Mouse (Mus musculus) left cerebral cortex, postnatal 14 days (tissue): ENCODE results near the gene Glyr1. TPM values are rescaled to one million over a fixed set of nuclear protein-coding genes. Genes with fewer than 3 reads are reported as not detected.

Experiments used
- DNase-seq, 2 experiments: peaks; one replicate each; pipeline ENCODE4 v3.0.0; 2021 to 2022; ENCODE audit warnings: low spot score in 2 of 2, mixed read lengths in 1 of 2
- intact Hi-C: fragments of 180-260 bp; cut with DNase I; formaldehyde crosslinking; loops from one replicate; pipeline ENCODE4 v1.15.1; 2025
- total RNA-seq, 2 experiments: library from RNA; stranded (reverse); gene quantifications; 2 replicates each; pipeline ENCODE4 v1.2.3; 2021

Gene Glyr1
- total RNA-seq, 2 experiments from 2014 or later: 141 to 156 TPM

GRCm38 (mm10) chr16:5013054-5013838 is 36.4 kb downstream of the Glyr1 start, which contains the start of gene Rogdi:
TSS of gene Rogdi (minus strand) at chr16:5013553.
- DNase-seq: peak; percentile 99 to 100

GRCm38 (mm10) chr16:5012036-5013005 is 37.3 kb downstream of the Glyr1 start:
- DNase-seq: peak in 1 of 2 experiments; percentile 52
- intact Hi-C loops: loop anchor here (5.0 kb wide), 2 partner anchors 35 to 50 kb away; partner anchors contain the start of gene Anks3

More at GRCm38 (mm10) chr16:5013054-5013838, 36.4 kb downstream of the Glyr1 start, which contains the start of gene Rogdi:
- intact Hi-C loops: loop anchor here (5.0 kb wide), 2 partner anchors 36 to 51 kb away; partner anchors contain the start of gene Anks3

- intact Hi-C loops: loop anchor here (5.0 kb wide), 2 partner anchors 34 to 49 kb away; partner anchors contain the start of gene Anks3
Measured at GRCm38 (mm10) chr16:5011285-5011684, 38.4 kb downstream of the Glyr1 start.

GRCm38 (mm10) chr16:5010371-5010935 is 39.2 kb downstream of the Glyr1 start:
- intact Hi-C loops: loop anchor here (5.0 kb wide), 2 partner anchors 33 to 48 kb away; partner anchors contain the start of gene Anks3

More at GRCm38 (mm10) chr16:5011285-5011684, 38.4 kb downstream of the Glyr1 start:
- DNase-seq: peak in 1 of 2 experiments; percentile 16

GRCm38 (mm10) chr16:5008076-5008475 is 41.6 kb downstream of the Glyr1 start:
- DNase-seq: no peak
- intact Hi-C loops: no loop called here

More at GRCm38 (mm10) chr16:5010371-5010935, 39.2 kb downstream of the Glyr1 start:
- peak in 1 of 2 experiments; percentile 20 for DNase-seq

- no peak for DNase-seq
- intact Hi-C loops: no loop called here
Measured at GRCm38 (mm10) chr16:5007492-5007891, 42.2 kb downstream of the Glyr1 start.

- DNase-seq: no peak
- intact Hi-C loops: no loop called here
Measured at GRCm38 (mm10) chr16:5007067-5007466, 42.6 kb downstream of the Glyr1 start, which contains the start of gene Smim22. TSS of gene Smim22 (plus strand) at chr16:5007288.

- no peak for DNase-seq
- intact Hi-C loops: no loop called here
Measured at GRCm38 (mm10) chr16:5000611-5001010, 49.1 kb downstream of the Glyr1 start.

GRCm38 (mm10) chr16:4998984-4999383 is 50.7 kb downstream of the Glyr1 start:
- DNase-seq: no peak
- intact Hi-C loops: no loop called here

GRCm38 (mm10) chr16:4997553-4997952 is 52.1 kb downstream of the Glyr1 start, which contains the start of gene Sept12:
TSS of gene Sept12 (minus strand) at chr16:4997852.
- intact Hi-C loops: no loop called here
- DNase-seq: no peak

GRCm38 (mm10) chr16:4993276-4993675 is 56.4 kb downstream of the Glyr1 start:
- intact Hi-C loops: no loop called here
- no peak for DNase-seq

- intact Hi-C loops: no loop called here
- no peak for DNase-seq
Measured at GRCm38 (mm10) chr16:4984717-4985116, 64.9 kb downstream of the Glyr1 start.

- DNase-seq: no peak
- intact Hi-C loops: loop anchor here (2.0 to 5.0 kb wide), 2 partner anchors 32 to 165 kb away; partner anchors contain the start of gene Rogdi
Measured at GRCm38 (mm10) chr16:4979755-4980380, 69.8 kb downstream of the Glyr1 start.

- DNase-seq: peak; percentile 47 to 62
Measured at GRCm38 (mm10) chr16:4978275-4979051, 71.2 kb downstream of the Glyr1 start.

GRCm38 (mm10) chr16:4976180-4976579 is 73.5 kb downstream of the Glyr1 start:
- intact Hi-C loops: loop anchor here (5.0 kb wide), 1 partner anchor 36 kb away; the partner anchor contains the start of gene Rogdi
- no peak for DNase-seq

More at GRCm38 (mm10) chr16:4978275-4979051, 71.2 kb downstream of the Glyr1 start:
- intact Hi-C loops: loop anchor here (5.0 kb wide), 1 partner anchor 34 kb away; the partner anchor contains the start of gene Rogdi

GRCm38 (mm10) chr16:4974521-4974920 is 75.1 kb downstream of the Glyr1 start:
- DNase-seq: no peak
- intact Hi-C loops: no loop called here

GRCm38 (mm10) chr16:4971626-4972025 is 78.0 kb downstream of the Glyr1 start:
- DNase-seq: no peak
- intact Hi-C loops: no loop called here
